17 mouse cellular contexts compared by ENCODE assay signal in the genomic region with DNA sequence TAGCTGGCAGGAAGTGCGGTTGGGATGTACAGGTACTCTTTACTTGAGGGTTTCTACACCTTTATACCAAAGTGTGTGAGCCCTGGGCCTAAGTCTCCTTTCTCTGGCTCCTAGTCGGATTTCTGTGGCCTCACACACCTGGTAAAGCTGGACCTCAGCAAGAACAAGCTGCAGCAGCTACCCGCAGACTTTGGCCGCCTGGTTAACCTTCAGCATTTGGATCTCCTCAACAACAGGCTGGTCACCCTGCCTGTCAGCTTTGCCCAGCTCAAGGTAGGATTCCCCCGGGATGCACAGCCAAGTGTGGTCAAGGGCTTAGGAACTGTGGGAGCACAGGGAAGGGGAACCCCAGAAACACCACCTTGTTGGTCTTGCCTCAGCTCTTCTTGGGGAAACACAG. TPM values are rescaled to one million over a fixed set of nuclear protein-coding genes. Genes with fewer than 3 reads are reported as not detected.
"Had no signal": no experiment of that assay in that cellular context is flagged by ENCODE, and none has a peak within 500 bp of the region (broad histone marks: within the 10 kb centered on the region; RNA-seq: fewer than 3 reads in every experiment).

No protein-coding gene starts in this region.

- DNase-seq: liver, embryonic 13.5 days; liver, postnatal 0 days; lung, postnatal 14 days; spleen, adult 18-20 months; thymus, adult 18-20 months; thymus, postnatal 14 days had no signal

- H3K9ac ChIP-seq: liver, embryonic 13.5 days; liver, postnatal 0 days; lung, embryonic 15.5 days; midbrain, embryonic 12.5 days; neural tube, embryonic 12.5 days had no signal

- H3K9me3 ChIP-seq: limb, embryonic 10.5 days; liver, embryonic 13.5 days; lung, embryonic 15.5 days; megakaryocyte, embryonic 14.5 days; midbrain, embryonic 12.5 days; neural tube, embryonic 12.5 days had no signal

- ATAC-seq: hindbrain, embryonic 16.5 days; inflammation-experienced regulatory T-cells, adult 6 months; liver, postnatal 0 days had no signal

- H3K4me3 ChIP-seq: layer of hippocampus, adult 2 months; limb, embryonic 10.5 days; liver, embryonic 13.5 days; lung, embryonic 15.5 days; megakaryocyte, embryonic 14.5 days; midbrain, embryonic 12.5 days; neural tube, embryonic 12.5 days had no signal

- H3K4me2 ChIP-seq: liver, embryonic 13.5 days; lung, embryonic 15.5 days; midbrain, embryonic 12.5 days; neural tube, embryonic 12.5 days had no signal

- H3K27ac ChIP-seq: layer of hippocampus, adult 2 months; limb, embryonic 10.5 days; liver, embryonic 13.5 days; lung, embryonic 15.5 days; macrophage; midbrain, embryonic 12.5 days; neural tube, embryonic 12.5 days had no signal

- H3K27me3 ChIP-seq: liver, embryonic 13.5 days; lung, embryonic 15.5 days; megakaryocyte, embryonic 14.5 days; midbrain, embryonic 12.5 days; neural tube, embryonic 12.5 days had no signal

RNA-seq across cellular contexts. Expression of gene Eme1, which starts 19.3 kb away (rescaled TPM):
- total RNA-seq: left cerebral cortex, adult 18-20 months; monocyte, adult 5-6 weeks had no signal
